18 mouse cellular contexts compared by ENCODE assay signal in the genomic region with DNA sequence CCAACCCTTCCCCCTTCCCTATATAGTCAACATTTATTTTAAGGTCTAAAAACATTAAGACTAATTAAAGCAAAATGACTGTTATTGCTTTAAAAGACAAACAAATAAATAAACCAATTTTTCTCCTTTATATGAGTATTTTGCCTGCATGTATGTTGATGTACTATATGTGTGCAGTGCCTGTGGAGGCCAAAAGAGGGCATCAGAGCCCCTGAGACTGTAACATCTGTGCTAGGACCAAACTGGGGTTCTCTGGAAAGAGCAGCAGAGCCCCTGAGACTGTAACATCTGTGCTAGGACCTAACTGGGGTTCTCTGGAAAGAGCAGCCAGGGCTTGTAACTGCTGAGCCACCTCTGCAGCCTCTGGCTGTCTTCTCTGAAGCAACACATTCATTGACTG. TPM values are rescaled to one million over a fixed set of nuclear protein-coding genes. Genes with fewer than 3 reads are reported as not detected.
DNase-seq lines count a peak whose midpoint lies in the region; ATAC-seq and TF ChIP-seq lines count a peak whose summit lies in the region.
"Had no signal": no experiment of that assay in that cellular context is flagged by ENCODE, and none has a peak within 500 bp of the region (broad histone marks: within the 10 kb centered on the region; RNA-seq: fewer than 3 reads in every experiment).

No protein-coding gene starts in this region.

- intact Hi-C loops in gastrocnemius, adult 2 months (cut with DNase I): no loop called here

- H3K4me1 ChIP-seq in liver, embryonic 14.5 days (replicated peaks; ENCODE audit: control insufficient read depth in 2 of 2, insufficient read depth in 2 of 2, low read length in 1 of 2): peaks cover 0 to 5% of the 10 kb centered on the region in 2 experiments; a peak in 2 of 4 replicates
- H3K4me1 ChIP-seq: midbrain, embryonic 10.5 days had no signal

- no peak overlapping the region for H3K4me3 ChIP-seq in gastrocnemius, adult 2 months
- H3K4me3 ChIP-seq in liver, embryonic 14.5 days (ENCODE audit: insufficient read depth in 1 of 2, low read depth in 2 of 2, low read length in 2 of 2): no peak overlapping the region
- H3K4me3 ChIP-seq: forebrain, embryonic 10.5 days; heart, embryonic 10.5 days; midbrain, embryonic 10.5 days; neural tube, embryonic 13.5 days had no signal

- no peak overlapping the region for H3K9ac ChIP-seq in liver, embryonic 14.5 days (replicated peaks)
- H3K9ac ChIP-seq: neural tube, embryonic 13.5 days had no signal

- peak; percentile 54 for TF ChIP-seq CTCF in gastrocnemius, adult 2 months (IDR thresholded peaks at IDR 0.05)
- 0 out of 2 replicates have a peak, but pooled peaks have one; percentile 39 for TF ChIP-seq CTCF in liver, embryonic 14.5 days (IDR thresholded peaks at IDR 0.05; ENCODE audit: low read depth)

- H3K27me3 ChIP-seq in liver, embryonic 14.5 days (ENCODE audit: control insufficient read depth, insufficient read depth, low read length): no peaks in the 10 kb centered on the region
- H3K27me3 ChIP-seq: neural tube, embryonic 13.5 days had no signal

- peaks cover 5% of the 10 kb centered on the region; the same call in 1 of the 2 replicates for H3K36me3 ChIP-seq in liver, embryonic 14.5 days (replicated peaks; ENCODE audit: control insufficient read depth, insufficient read depth, low read depth)

- ATAC-seq in liver, embryonic 14.5 days (ENCODE audit: insufficient read depth): no peak

- H3K9me3 ChIP-seq in liver, embryonic 14.5 days (ENCODE audit: control insufficient read depth, low read length): no peaks in the 10 kb centered on the region
- H3K9me3 ChIP-seq: forebrain, embryonic 10.5 days; heart, embryonic 10.5 days; midbrain, embryonic 10.5 days; neural tube, embryonic 13.5 days had no signal

- no peak overlapping the region for H3K27ac ChIP-seq in gastrocnemius, adult 2 months
- no peak overlapping the region for H3K27ac ChIP-seq in liver, embryonic 14.5 days
- H3K27ac ChIP-seq: forebrain, embryonic 10.5 days; heart, embryonic 10.5 days; midbrain, embryonic 10.5 days; neural tube, embryonic 13.5 days had no signal

- H3K4me2 ChIP-seq in liver, embryonic 14.5 days (ENCODE audit: low read depth): no peak overlapping the region
- H3K4me2 ChIP-seq: neural tube, embryonic 13.5 days had no signal

- no peak for DNase-seq in gastrocnemius, adult 2 months
- no peak for DNase-seq in gastrocnemius, adult 8-10 months (ENCODE audit: low spot score in 2 of 2)
- DNase-seq in liver, embryonic 14.5 days (ENCODE audit: low read depth in 3 of 3, low spot score in 3 of 3): no peak
- DNase-seq in liver: no peak
- DNase-seq in 3T3-L1 (ENCODE audit: low read depth, low spot score): peak; percentile 50
- peak; percentile 32 for DNase-seq in NIH3T3 (ENCODE audit: low read depth)
- no peak for DNase-seq in cerebellum, adult 9-10 months
- no peak for DNase-seq in spleen, postnatal 4 days (ENCODE audit: low spot score in 2 of 2)
- DNase-seq: adrenal gland, adult 8-10 months; kidney, adult 11 months; lung, adult 2 months; right cerebral cortex, postnatal 14 days; thymus, postnatal 36 days had no signal

- no peak for TF ChIP-seq EP300 in liver, embryonic 14.5 days (IDR thresholded peaks at IDR 0.05; ENCODE audit: low read depth)

RNA-seq across cellular contexts. Expression of a gene that starts 10.0 kb away (rescaled TPM):
- 10 to 100 TPM; 23.0 to 25.4 TPM for total RNA-seq in gastrocnemius, adult 2 months (2021)
- total RNA-seq in gastrocnemius, adult 8-10 months (2022): 10 to 100 TPM; 24.3 to 33.7 (median 26.4) TPM
- polyA plus RNA-seq in liver, embryonic 14.5 days (2012; rRNA removed): 9.6 and 10.0 TPM in 2 replicates
- 4.8 and 6.9 TPM in 2 replicates for polyA plus RNA-seq in liver, embryonic 14.5 days (2014; fragmentation: Nextera tagmentation; extraction: Ambion mirVana)

RNA-seq across cellular contexts. Expression of a gene that starts 27.7 kb away (rescaled TPM):
- 1 to 10 TPM; 8.1 to 8.3 TPM for total RNA-seq in gastrocnemius, adult 2 months (2021)
- total RNA-seq in gastrocnemius, adult 8-10 months (2022): 10 to 100 TPM in 1 of 4 experiments, 1 to 10 TPM in 3; 7.0 to 10.4 (median 8.0) TPM
- 17.5 and 25.3 TPM in 2 replicates for polyA plus RNA-seq in liver, embryonic 14.5 days (2012; rRNA removed)
- 26.9 and 27.2 TPM in 2 replicates for polyA plus RNA-seq in liver, embryonic 14.5 days (2014; fragmentation: Nextera tagmentation; extraction: Ambion mirVana)

RNA-seq across cellular contexts. Expression of a gene that starts 58.4 kb away (rescaled TPM):
- not detected for total RNA-seq in gastrocnemius, adult 2 months (2021)
- not detected for total RNA-seq in gastrocnemius, adult 8-10 months (2022)
- polyA plus RNA-seq in liver, embryonic 14.5 days (2012; rRNA removed): not detected in 2 replicates
- not detected in 2 replicates for polyA plus RNA-seq in liver, embryonic 14.5 days (2014; fragmentation: Nextera tagmentation; extraction: Ambion mirVana)
- total RNA-seq: gastrocnemius, adult 18-20 months had no signal
- polyA plus RNA-seq: heart, embryonic 10.5 days; lung, adult 2 months had no signal

Comparison
In these comparisons a context has a peak if more than half of its experiments do, and no peak if none do; other contexts are left out.
1. DNase-seq: peak in 3T3-L1 (single experiment) and NIH3T3 (single experiment); none in gastrocnemius, adult 2 months (single experiment), gastrocnemius, adult 8-10 months (0 of 2), liver, embryonic 14.5 days (0 of 3), liver (single experiment), cerebellum, adult 9-10 months (single experiment) and spleen, postnatal 4 days (0 of 2).